Mouse (Mus musculus): ENCODE data around the gene Rhox3g.
"Not testable (repeated sequence)": the region's sequence is repeated elsewhere in the genome, so short reads cannot be mapped to it uniquely, and the experiment has no call there.

GRCm38 (mm10) chrX:37580692-37581091 lies 47.7 kb downstream of the Rhox3g start, which contains the start of gene Rhox3f:
- TF ChIP-seq CTCF (IDR thresholded peaks at IDR 0.05; ENCODE audit: control insufficient read depth, insufficient read depth, low read length); POLR2A (IDR thresholded peaks at IDR 0.05; ENCODE audit: borderline replicate concordance, control insufficient read depth, low read depth, low read length): not testable (repeated sequence)

All from bone marrow, adult 2 months (tissue).